Mouse (Mus musculus) cerebellum, postnatal 36 days (tissue): ENCODE measurements around the gene Ptbp1.
A peak's percentile ranks its signal among the peaks of the same experiment; 100 is the strongest.

Experiments used
- DNase-seq, 2 experiments: peaks; one replicate each; pipeline ENCODE4 v3.0.0; 2021 to 2022; ENCODE audit warnings: mixed read lengths in 2 of 2

The Ptbp1 gene

DNA sequence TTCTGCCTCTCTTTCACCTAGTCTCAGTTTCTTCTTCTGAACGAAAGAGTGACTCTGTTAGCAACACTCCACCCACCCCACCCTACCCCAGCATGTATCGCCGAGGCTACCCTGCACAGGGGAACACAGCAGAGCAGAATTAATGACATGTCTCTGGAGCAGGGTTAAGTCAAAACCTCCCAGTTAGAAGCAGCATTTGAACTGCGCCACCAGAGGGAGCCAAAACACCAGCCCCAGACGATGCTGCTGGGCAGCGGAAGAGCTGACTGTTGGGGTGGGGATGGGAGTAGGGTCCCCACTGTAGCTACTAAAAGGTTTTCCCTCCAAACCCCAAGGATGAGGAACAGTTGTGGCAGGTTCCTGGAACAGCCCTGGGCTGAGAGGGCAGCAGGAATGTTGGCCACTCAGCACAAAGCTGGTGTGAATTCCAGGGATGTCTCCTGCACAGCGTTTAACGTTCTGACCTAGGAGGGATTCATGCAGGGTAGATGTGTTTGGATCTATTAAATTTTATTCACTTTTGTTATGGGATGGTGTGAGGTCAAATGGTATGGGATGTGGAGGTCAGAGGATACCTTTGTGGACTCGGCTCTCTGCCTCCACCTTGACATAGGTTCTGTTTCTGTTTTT is 19.3 kb upstream of the Ptbp1 start:
- peak; percentile 77 to 78 for DNase-seq

DNA sequence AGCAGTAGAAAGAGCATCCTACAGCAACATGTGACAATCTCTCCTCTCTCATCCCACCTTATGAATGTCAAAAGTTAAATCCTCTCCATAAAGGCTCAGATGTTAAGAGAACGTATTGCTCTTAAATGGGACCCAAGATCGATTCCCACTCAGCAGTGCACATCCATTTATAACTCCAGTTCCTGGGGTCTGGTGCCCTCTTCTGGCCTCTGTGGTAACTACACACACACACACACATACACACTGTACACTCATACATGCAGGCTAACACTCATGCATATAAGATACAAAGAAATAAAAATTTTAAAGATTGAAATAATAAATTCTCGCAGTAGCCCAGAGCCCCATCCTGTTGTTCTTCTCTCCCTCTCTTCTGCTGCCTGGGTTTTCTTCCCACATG is 17.3 kb upstream of the Ptbp1 start:
- DNase-seq, result no peak

DNA sequence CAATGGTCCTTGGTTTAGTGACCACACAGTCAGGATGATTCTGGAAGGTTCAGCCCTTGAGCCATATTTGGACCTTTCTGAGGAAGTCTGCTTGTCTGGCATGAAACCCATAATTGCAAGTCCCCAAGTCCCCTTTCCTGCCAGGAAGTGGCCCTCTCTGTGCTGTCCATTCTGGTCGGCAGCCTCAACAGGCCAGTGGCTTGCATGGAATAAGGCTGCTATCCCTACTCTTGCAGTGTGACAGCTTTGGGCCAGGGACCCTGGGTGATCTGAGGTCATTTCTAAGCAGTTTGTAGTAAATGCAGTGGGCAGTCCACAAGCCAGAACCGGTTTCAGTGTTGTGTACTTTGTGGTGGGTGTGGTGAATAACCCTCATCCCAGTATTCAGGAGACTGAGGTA is 16.1 kb upstream of the Ptbp1 start:
- no peak for DNase-seq

DNA sequence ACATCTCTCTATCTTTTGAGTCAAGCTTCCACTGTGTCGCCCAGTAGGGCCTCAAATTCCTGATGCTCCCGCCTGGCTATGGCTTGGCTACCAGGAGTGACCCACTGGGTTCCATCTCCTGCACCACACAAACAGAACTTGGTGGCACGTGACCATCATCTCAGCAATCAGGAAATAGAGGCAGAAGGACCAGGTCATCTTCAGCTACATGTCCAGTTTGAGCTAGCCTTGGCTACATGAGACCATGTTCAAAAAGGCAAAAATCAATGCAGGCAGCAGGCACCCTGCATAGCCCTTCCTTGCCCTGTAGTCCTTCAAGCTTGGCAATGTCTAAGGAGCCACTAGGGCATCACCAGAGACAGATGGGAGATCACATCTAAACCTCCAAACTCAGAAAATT is 14.1 kb upstream of the Ptbp1 start:
- DNase-seq, result no peak

DNA sequence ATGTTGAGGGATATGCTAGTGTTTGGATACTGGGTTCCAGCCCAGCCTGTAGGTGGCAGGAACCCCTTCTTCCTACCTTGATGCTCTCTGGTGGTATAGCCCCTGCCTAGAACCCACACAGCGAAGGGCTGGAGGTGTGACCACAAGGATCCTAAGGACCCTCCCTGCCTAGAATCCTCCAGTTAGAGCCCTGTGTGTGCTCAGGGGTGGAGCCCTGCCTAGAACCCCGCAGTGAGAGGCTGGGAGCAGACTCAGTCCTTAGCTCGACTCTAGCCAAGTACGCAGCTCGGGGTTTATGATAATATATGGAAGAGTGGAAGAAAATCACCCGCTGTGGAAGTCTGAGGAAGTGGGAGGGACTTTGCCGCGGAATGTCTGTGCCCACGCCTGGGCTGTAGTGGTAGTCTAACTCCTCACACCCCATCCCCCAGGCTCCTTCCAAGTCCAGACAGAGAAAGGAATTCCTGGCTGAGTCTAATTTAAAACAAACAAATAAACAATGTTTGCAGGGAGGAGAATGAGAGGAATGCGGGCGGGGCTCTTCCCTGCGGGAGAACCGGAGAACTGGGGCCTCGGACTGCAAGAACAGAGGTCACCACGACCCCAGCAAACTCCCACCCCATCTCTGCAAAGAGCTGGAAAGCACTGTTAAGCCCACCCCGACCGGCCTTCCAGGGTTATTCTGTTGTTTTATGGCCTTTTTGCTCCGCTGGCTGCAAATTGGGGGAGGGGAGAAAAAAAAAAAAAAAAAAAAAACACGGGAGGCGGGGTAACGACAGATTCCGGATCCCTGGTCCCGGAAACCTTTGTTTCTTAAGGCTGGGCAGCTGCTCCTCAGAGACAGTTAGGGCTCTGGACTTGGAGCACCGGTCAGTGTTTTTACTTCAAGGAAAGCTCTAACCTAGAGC is 13.3 kb upstream of the Ptbp1 start:
- peak; percentile 61 to 62 for DNase-seq

DNA sequence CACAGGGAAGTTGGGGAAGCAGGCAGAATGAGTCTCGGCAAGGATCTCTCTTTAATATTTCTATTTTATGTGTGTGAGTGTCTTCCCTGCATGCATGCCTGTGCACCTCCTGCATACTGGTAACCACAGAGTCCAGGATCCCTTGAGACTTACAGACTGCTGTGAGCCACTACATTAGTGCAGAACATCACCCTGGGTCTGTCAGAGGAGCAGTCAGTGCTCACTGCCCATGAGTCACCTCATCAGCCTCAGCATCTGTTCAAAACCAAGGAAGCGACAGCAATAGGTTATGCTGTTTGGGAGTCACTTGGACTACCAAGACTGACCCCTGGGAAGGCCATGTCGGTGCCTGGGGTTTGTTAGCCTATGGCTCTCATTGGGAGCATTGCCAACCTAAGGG is 11.9 kb upstream of the Ptbp1 start:
- no peak for DNase-seq

DNA sequence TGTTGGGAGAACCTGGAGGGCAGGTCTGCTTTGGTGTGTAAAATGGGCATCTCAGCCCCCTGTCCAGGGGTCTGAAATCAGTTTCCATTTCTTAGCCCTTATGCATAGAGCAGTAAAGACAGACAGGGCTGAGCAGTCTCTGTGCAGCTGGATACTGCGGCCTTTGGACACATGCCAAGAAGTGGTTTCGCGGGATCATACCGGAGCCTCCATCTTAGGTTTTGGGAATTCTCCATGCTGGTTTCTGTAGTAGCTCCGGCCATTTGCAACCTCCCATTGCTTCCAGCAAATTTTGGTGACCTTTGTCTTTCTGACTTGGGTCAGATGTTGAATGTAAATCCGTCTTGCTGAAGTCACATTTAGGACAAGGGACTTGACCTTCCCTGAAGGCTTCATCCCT is 10.8 kb upstream of the Ptbp1 start:
- no peak for DNase-seq

DNA sequence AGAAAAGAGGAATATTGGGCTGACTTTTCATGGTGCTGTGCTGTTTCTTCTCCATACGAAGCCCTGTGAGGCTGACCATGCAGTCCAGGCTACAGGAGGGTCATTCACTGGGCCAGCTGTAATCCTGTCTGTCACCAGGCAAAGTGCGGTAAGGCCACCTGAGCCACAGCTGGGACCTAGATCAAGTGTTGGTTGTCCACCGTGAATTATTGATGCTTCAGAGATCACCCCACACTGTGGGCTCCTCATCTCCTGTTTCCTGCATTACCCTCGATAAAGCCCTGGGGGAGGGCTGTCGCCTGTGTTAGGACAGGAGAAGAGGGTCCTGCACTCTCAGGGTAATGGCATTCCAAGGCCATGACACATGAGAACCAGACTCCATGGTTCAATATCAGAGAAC is 7.7 kb upstream of the Ptbp1 start:
- no peak for DNase-seq

DNA sequence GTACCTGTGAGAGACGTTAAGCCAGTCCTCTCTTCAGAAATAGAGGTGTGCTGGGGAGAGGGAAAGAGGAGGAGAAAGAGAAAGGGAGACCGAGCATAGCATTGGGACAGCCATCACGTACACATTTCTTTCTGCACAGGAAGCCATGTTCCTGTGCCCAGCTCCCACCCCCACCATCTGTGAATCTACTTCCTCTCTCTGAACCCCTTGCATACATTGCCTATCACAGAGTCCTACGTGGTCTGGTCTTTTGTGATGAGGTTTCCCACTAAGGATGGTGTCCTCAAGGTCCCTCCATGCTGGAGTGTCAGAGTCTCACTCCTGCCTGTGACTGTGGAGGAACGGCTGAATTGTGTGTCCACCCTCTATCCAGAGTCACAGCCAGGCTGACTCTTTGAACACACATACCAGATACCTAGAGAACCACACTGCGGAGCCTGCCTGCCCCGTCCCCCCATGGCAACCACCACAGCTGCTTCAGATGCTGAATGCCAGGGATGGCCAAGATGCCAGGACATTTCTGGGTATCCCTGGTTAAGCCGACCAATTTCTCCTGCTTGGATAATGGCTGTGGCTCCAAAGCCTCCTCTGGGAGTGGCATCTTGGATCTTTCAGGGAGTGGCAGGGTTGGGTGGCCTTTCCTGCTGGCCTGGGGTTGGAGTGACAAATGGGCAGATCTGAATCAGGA is 4.1 kb upstream of the Ptbp1 start:
- DNase-seq, result no peak

DNA sequence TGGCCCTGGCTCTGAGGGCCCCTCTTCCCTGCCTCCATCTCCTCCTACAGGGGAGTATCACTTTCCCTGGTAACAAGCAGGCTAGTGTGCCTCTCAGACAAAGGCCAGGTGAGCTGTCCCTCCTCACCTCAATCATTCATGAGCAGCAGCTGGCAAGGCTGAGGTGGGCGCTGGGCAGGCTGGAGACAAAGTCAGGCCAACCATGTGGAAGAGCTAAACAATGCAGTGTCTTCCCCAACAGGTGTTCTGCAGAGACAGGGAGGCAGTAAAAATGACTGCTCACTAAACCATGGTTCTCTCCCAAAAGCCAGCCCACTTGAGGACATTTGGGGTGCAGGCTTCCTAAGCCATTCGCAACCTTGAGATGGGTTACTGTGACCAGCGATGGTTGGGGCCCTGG is 2.6 kb upstream of the Ptbp1 start:
- no peak for DNase-seq

DNA sequence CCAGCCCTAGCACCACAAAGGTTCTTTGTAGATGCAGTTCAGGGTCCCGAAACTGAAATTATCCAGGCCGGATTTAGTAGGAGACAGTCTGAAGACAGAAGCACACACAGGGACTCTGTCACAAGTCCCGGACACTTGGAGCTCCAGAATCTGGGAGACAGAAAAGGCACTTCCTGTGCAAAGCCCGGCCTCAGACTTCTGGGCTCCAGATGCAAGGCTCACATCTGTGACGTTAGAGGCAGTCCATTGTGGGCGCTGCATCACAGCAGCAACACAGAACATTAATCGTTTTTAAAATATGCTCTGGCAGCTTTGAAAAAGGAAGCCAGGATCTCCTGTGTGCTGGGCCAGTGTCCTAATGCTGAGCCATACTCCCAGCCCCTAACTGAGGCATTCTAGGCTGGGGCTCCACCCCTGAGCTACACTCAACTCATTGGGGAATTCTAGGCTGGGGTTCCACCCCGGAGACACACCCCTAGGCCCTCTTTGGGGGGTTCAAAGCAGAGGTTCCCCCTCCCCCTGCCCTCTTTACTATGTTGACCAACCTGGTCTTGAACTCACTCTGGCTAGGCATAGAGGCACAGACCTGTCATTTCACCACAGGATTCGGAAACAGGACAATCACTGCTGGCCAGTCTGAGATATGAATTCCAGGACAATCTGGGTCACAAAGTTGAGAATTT is 2.0 kb upstream of the Ptbp1 start:
- no peak for DNase-seq

DNA sequence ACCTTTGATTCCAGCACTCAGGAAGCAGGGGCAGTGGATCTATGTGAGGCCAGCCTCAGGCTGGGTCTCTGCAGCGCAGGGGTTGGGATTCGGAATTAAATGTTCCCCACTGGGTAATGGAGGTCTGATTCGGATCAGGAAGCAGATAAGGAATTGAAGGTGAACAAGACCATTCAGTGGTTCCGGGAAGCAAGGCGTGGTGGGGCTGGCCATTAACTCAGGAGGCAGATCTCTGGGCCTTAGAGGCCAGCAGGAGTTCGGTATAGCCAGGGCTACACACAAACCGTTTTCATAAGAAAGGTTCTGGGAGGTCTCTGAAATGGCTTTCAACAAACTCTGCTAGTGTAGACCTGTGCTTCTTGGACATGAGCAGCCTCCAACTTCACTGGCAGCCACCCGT is 1.4 kb upstream of the Ptbp1 start:
- no peak for DNase-seq

DNA sequence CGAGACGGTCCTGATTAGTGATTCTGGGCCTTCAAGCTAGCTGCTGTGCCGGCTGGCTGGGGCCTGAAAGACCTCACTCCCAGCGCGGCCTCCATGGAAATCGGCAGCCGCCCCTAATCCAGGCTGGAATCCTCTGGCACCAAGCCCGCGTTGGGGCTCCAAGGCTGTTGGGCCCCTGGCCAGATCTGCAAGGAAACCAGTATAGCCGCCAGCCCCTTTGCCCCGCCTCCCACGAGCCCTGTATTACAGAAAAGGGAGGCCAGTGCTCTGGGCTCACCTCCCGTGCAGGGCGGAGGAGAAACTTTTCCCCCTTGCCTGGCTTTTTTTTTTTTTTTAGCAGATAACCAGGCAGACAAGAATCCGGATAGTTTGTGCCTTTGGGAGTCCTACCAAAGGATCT is 835 bp upstream of the Ptbp1 start:
- DNase-seq, result peak; percentile 82 to 84

DNA sequence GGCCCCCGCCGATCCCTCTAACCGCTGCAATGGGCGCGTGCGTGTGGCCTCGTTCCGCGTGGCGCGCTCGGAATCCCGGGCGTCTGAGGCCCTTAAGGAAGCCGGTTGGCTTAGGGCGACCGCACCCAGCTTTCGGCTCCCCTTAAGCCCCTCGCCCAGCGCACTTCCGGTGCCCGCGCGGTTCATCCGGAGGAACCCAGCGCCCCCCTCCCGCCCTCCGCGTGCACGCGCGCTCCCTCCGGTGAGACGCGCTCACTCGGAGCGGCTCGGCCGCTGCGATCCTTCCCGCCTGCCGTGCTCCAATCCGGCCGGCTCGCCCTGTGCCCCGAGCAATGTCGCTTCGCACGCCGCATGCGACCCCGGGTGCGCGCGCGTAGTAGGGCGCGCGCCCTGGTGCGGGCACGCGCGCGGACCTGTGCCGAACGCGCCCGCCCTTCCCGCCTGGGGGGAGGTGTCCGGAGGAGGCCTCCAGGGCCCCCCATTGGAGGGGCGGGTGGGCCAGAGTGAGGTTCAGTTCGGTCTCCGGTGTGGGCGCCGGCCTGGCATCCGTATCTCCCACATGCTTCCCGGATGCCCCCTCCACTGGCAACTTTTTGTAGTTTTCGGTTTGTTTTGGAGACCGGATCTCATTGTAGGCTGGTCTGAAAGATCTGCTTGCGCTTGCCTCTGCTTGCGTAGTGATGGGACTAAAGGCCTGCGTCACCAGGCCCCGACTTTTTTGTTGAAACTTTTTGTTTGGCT is 744 bp downstream of the Ptbp1 start:
- peak; percentile 59 to 67 for DNase-seq

DNA sequence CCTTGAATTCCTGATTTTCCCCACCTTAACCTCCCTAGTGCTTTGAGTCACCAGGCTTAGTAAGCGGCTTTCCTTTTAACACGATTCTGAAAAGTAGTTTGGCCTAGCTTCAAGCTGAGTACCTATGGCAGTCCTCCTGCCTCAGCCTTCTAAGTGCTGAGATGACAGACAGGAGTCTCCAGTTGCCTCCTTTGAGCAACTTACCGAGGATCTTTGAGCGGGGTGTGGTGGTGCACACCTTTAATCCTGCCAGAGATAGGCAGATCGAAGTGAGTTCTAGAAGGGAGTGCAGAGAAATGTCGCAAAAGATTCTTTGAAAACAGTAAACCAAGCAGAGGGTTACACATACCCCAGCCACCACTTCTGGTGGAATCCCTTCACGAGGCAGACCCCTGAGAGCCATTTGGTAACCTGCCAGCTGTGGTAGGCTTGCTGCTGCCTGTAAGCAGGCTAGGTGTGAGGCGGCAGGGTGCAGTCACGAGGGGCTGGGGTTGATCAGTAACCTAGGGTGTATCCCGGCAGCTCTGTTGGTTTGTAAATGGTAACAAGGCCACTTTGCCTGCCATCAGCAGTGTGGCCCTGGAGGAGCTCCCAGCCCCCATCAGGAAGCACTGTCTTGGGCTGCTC is 1.4 kb downstream of the Ptbp1 start:
- DNase-seq, result peak in 1 of 2 experiments; percentile 37

DNA sequence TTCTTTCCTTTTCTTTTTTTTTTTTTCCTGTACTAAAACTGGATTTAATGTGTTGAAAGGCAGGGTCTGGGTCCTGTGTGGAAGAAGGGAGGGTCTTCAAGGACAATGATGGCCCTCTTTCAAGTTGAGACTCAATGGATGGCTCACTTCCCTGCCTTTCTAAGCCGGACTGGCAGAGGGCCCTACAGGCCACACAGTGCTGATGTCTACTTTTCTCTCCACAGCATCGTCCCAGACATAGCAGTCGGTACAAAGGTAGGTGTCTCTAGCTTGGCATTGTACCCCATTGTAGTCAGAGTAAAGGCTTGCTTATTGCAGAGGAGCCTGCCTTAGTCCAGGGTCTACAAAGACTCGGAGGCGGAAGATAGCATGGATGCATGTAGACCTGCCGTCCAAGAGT is 2.1 kb downstream of the Ptbp1 start:
- DNase-seq, result no peak

DNA sequence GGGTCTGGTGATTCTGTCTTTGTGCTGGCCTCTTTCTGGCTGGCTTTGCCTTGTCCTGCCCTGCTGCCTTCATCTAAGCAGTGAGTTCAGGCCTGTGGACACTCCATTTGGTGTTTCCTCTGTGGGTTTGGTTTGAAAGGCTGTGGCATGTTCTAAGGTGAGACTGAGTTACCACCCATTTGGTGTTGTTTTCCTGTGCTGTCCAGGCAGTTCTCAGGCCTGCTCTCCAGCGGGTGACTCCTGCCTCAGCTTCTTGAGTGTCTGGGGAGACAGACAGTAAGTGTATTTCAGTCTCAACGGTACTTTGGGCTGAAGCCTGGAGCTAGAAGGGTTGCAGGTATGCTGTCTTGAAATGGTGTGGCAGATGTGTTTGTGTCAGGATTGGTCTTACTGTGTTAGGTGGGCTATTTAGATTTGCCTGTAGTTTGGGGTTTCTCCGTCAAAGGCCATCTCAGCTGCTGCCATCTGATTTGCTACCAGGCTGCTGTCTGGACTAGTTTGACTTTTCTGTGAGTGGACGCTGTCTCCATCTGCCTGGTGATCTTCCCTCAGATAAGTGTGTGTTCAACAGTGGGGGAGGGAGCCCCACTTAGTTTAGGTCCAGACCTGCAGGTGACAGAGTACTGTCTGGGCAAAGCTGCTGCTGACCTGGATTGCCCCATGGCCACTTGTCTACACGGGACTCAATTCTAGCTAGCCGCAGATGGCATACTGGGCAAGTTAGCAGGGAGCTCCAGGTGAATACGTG is 2.7 kb downstream of the Ptbp1 start:
- DNase-seq, result no peak

DNA sequence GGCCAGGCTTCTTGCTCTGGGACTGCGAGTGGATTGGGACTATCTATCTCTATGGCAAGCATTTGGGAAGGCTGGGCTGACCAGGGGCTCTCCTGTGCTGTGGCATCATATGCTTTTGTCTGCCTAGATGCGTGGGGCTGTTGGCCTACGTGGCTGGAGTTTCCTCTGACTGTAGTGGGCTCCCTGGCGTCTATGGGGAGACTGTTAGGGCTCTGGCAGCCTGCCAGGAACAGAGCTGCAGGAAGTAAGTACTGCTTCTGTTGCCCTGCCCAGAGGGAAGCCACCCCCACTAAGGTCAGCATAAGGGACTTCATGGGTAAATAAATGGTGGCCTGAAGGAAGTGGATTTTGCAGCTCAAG is 3.2 kb downstream of the Ptbp1 start:
- peak in 1 of 2 experiments; percentile 43 for DNase-seq

DNA sequence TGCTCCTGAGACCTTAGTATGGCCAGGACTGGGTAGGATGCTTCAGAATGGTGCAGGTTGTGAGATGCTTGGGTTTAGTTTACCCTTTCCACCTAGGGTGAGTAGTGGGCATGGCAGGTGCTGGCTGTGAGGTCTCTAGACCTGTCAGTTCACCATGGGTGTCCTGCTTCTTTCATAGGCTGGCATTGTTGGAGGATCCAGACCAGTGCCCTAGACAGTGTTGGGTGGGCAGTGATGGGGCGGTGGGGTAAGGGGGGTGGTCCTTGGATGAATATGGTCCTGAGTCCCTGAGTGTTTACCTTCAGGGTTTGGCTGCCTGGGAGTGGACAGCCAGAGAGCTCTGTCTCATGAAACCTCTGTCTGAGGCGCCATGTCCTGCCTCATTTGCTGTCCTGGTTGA is 3.7 kb downstream of the Ptbp1 start:
- no peak for DNase-seq

DNA sequence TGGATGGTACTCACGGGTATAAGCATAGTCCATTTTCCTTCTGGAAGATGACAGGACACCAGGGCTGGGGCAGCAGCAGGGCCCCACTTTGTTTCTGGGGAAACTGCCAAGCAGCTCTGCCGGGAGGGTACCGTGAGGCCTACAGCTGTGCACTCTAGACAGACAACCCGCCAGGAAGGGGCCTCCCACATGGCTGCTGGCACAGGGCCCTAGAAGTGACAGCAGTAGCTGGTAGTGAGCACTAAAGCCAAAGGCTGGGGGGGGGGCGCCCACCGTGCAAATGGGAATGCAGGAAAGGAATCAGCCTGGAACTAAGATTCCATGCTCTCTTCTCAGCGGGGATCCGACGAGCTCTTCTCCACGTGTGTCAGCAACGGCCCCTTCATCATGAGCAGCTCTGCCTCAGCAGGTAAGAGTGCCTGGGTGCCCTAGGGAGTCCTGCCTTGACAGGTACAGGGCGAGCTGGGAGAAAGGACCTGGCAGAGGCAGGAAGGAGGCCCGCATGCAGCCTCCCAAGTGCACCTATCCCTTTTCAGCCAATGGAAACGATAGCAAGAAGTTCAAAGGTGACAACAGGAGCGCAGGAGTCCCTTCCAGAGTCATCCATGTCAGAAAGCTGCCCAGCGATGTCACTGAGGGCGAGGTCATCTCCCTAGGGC is 4.3 kb downstream of the Ptbp1 start:
- DNase-seq, result peak in 1 of 2 experiments; percentile 57

DNA sequence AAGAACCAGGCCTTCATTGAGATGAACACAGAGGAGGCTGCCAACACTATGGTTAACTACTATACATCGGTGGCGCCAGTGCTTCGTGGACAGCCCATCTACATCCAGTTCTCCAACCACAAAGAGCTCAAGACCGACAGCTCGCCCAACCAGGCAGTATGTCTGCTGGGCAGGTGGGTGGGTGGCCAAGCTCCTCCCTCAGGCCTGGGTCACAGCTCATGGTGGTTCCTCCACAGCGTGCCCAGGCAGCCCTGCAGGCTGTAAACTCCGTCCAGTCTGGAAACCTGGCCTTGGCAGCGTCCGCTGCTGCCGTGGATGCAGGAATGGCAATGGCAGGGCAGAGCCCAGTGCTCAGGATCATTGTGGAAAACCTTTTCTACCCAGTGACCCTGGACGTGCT is 4.9 kb downstream of the Ptbp1 start:
- no peak for DNase-seq
